Mouse (Mus musculus): ENCODE data around the gene 1500009C09Rik. TPM values are rescaled to one million over a fixed set of nuclear protein-coding genes. Genes with fewer than 3 reads are reported as not detected.
"Not testable (repeated sequence)": the region's sequence is repeated elsewhere in the genome, so short reads cannot be mapped to it uniquely, and the experiment has no call there.

Gene 1500009C09Rik
- polyA plus RNA-seq, 1 experiment from 2014 or later, result not detected

- ATAC-seq (ENCODE audit: insufficient number of reproducible peaks, insufficient read depth, low FRiP score, low TSS enrichment, low read depth), result no peak
- Histone ChIP-seq H3K9ac (replicated peaks) (no peak overlapping the region), H3K36me3 (peaks cover 43% of the 10 kb centered on the region; the same call in 1 of the 2 replicates), H3K27ac (no peak overlapping the region), H3K4me1 (replicated peaks) (no peaks in the 10 kb centered on the region), H3K27me3 (no peaks in the 10 kb centered on the region), H3K4me2 (no peak overlapping the region), H3K4me3 (replicated peaks) (no peak overlapping the region), H3K9me3 (no peaks in the 10 kb centered on the region)
- WGBS, result 86% methylated on average over 10 of the region's 10 CpGs
Measured at GRCm38 (mm10) chr15:82235661-82236060, 16.5 kb upstream of the 1500009C09Rik start.

DNA sequence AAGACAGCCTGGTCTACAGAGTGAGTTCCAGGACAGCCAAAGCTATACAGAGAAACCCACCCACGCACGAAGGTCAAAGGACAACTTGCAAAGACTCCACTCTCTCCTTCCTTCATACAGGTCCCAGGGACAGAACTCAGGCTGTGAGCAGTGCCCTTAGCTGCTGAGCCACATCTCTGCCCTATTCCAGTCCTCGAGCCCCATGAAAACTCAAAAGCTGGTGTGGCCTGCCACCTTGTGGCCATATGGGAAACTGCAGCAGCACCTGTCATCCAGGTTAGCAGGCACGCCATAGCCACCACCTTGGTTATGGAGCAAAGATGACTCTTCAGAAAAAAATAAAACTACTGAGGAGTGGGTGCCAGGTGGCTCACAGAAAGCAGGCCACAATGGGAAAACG is 15.6 kb upstream of the 1500009C09Rik start:
- H3K4me2 ChIP-seq, result no peak overlapping the region
- peak; percentile 50; the same call in 1 of the 2 replicates for ATAC-seq (ENCODE audit: insufficient number of reproducible peaks, insufficient read depth, low FRiP score, low TSS enrichment, low read depth)
- no peaks in the 10 kb centered on the region for H3K27me3 ChIP-seq
- H3K4me1 ChIP-seq (replicated peaks), result no peaks in the 10 kb centered on the region
- 19% methylated on average over 5 of the region's 5 CpGs for WGBS
- no peak overlapping the region for H3K9ac ChIP-seq (replicated peaks)
- peaks cover 43% of the 10 kb centered on the region; the same call in 1 of the 2 replicates for H3K36me3 ChIP-seq
- H3K4me3 ChIP-seq (replicated peaks), result no peak overlapping the region
- no peak overlapping the region for H3K27ac ChIP-seq
- H3K9me3 ChIP-seq, result no peaks in the 10 kb centered on the region

- ATAC-seq (ENCODE audit: insufficient number of reproducible peaks, insufficient read depth, low FRiP score, low TSS enrichment, low read depth), result no peak
- Histone ChIP-seq H3K36me3 (peaks cover 16% of the 10 kb centered on the region; the same call in 1 of the 2 replicates), H3K9me3 (no peaks in the 10 kb centered on the region), H3K4me2 (peak overlapping the region; percentile 93), H3K4me3 (replicated peaks) (peak overlapping the region; percentile 70), H3K9ac (replicated peaks) (peak overlapping the region; percentile 70), H3K27me3 (no peaks in the 10 kb centered on the region), H3K27ac (no peak overlapping the region), H3K4me1 (replicated peaks) (peaks cover 12% of the 10 kb centered on the region)
- WGBS, result 74% methylated on average over 3 of the region's 3 CpGs
Measured at GRCm38 (mm10) chr15:82243311-82243710, 8.9 kb upstream of the 1500009C09Rik start.

DNA sequence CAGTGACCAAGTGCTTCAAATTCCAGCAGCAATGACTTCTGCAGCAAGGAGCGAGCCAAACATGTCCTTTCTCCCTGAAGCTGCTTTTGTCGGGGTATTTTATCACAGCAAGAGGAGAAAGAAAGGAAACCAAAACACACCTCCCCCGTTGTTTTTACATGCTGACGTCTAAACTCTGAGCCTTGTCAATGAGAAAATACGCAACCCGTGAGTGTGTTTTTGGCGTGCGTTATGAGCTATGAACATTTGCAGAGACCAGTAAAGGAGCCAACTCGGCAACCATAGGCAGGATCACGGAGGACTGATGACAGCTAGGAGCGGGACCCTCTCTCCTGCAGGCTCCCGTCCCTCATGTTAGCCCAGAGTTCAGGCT is 8.5 kb upstream of the 1500009C09Rik start:
- Histone ChIP-seq H3K4me1 (replicated peaks) (peaks cover 12% of the 10 kb centered on the region), H3K4me2 (peak overlapping the region; percentile 93), H3K27ac (no peak overlapping the region), H3K9ac (replicated peaks) (peak overlapping the region; percentile 70), H3K27me3 (no peaks in the 10 kb centered on the region), H3K36me3 (peaks cover 11% of the 10 kb centered on the region; the same call in 1 of the 2 replicates), H3K9me3 (no peaks in the 10 kb centered on the region), H3K4me3 (replicated peaks) (peak overlapping the region; percentile 70)
- ATAC-seq (ENCODE audit: insufficient number of reproducible peaks, insufficient read depth, low FRiP score, low TSS enrichment, low read depth), result 0 out of 2 replicates have a peak, but pooled peaks have one; percentile 32
- WGBS, result 11% methylated on average over 12 of the region's 12 CpGs

- Histone ChIP-seq H3K27ac (peak within 1 kb of the TSS; percentile 91), H3K9ac (replicated peaks) (peak within 1 kb of the TSS; percentile 70), H3K27me3 (no peaks in the 10 kb centered on the region), H3K4me2 (peak within 1 kb of the TSS; percentile 93), H3K4me1 (replicated peaks) (peaks cover 12% of the 10 kb centered on the region), H3K36me3 (peaks cover 6% of the 10 kb centered on the region; the same call in 1 of the 2 replicates), H3K4me3 (replicated peaks) (peak within 1 kb of the TSS; percentile 70), H3K9me3 (no peaks in the 10 kb centered on the region)
- ATAC-seq (ENCODE audit: insufficient number of reproducible peaks, insufficient read depth, low FRiP score, low TSS enrichment, low read depth), result peak; percentile 94
- WGBS, result under 1% methylated on average over 64 of the region's 65 CpGs
Measured at GRCm38 (mm10) chr15:82244115-82244804, 7.9 kb upstream of the 1500009C09Rik start, which contains the start of gene Cenpm. Gene Cenpm (minus strand): TSS chr15:82244748.

DNA sequence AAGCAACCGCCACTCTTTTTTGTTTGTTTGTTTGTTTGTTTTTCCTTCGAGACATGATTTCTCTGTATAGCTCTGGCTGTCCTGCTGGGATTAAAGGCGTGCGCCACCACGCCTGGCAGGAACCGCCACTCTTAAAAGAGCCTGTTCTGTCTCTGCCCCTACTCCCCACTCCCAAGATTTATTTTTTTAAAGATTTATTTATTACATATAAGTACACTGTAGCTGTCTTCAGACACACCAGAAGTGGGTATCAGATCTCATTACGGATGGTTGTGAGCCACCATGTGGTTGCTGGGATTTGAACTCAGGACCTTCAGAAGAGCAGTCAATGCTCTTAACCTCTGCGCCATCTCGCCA is 7.4 kb upstream of the 1500009C09Rik start:
- not testable (repeated sequence) for H3K27me3 ChIP-seq; ATAC-seq (ENCODE audit: insufficient number of reproducible peaks, insufficient read depth, low FRiP score, low TSS enrichment, low read depth); H3K36me3 ChIP-seq; H3K9me3 ChIP-seq
- Histone ChIP-seq H3K4me2 (peak overlapping the region; percentile 93), H3K4me1 (replicated peaks) (peaks cover 12% of the 10 kb centered on the region), H3K27ac (peak overlapping the region; percentile 91), H3K4me3 (replicated peaks) (peak overlapping the region; percentile 70), H3K9ac (replicated peaks) (peak overlapping the region; percentile 70)
- WGBS, result 21% methylated on average over 9 of the region's 9 CpGs

- Histone ChIP-seq H3K4me2 (no peak overlapping the region), H3K4me1 (replicated peaks) (peaks cover 12% of the 10 kb centered on the region), H3K27ac (no peak overlapping the region), H3K27me3 (no peaks in the 10 kb centered on the region), H3K9ac (replicated peaks) (no peak overlapping the region), H3K36me3 (no peaks in the 10 kb centered on the region), H3K4me3 (replicated peaks) (no peak overlapping the region), H3K9me3 (no peaks in the 10 kb centered on the region)
- ATAC-seq (ENCODE audit: insufficient number of reproducible peaks, insufficient read depth, low FRiP score, low TSS enrichment, low read depth), result no peak
- WGBS, result 86% methylated on average over 3 of the region's 3 CpGs
Measured at GRCm38 (mm10) chr15:82247131-82247776, 4.9 kb upstream of the 1500009C09Rik start.

- no peak for ATAC-seq (ENCODE audit: insufficient number of reproducible peaks, insufficient read depth, low FRiP score, low TSS enrichment, low read depth)
- no peaks in the 10 kb centered on the region; the same call in 1 of the 2 replicates for H3K27me3 ChIP-seq
- no peak overlapping the region for H3K9ac ChIP-seq (replicated peaks)
- no peaks in the 10 kb centered on the region for H3K9me3 ChIP-seq
- no peak overlapping the region for H3K27ac ChIP-seq
- no peak overlapping the region for H3K4me2 ChIP-seq
- no peaks in the 10 kb centered on the region for H3K36me3 ChIP-seq
- H3K4me1 ChIP-seq (replicated peaks), result peaks cover 7% of the 10 kb centered on the region; the same call in 1 of the 2 replicates
- 92% methylated on average over 3 of the region's 3 CpGs for WGBS
- H3K4me3 ChIP-seq (replicated peaks), result no peak overlapping the region
Measured at GRCm38 (mm10) chr15:82251579-82251978, 618 bp upstream of the 1500009C09Rik start.

DNA sequence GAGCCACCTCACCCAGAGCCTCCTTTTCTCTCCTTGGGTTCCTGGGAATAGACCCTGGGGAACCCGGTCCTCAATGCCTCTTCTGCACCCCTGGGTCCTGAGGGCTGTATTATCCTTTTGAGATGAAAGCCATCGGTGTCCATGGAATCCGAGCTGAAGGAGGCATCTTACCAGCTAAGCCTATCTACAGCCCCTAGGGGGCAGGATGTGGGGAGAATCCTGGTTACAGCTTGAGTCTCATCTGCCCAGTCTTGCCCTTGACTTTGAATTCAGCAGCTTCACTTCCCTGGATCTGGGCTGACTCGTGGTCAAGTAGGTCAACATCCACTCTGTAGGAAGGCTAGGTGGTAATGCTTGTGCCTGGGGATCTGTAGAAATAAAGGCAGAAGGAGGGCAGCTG is 3.1 kb downstream of the 1500009C09Rik start:
- 57% methylated on average over 4 of the region's 4 CpGs for WGBS
- Histone ChIP-seq H3K36me3 (no peaks in the 10 kb centered on the region), H3K27me3 (peaks cover 12% of the 10 kb centered on the region), H3K27ac (no peak overlapping the region), H3K4me1 (replicated peaks) (peaks cover 7% of the 10 kb centered on the region; the same call in 1 of the 2 replicates), H3K4me3 (replicated peaks) (no peak overlapping the region), H3K9me3 (no peaks in the 10 kb centered on the region), H3K9ac (replicated peaks) (no peak overlapping the region), H3K4me2 (no peak overlapping the region)
- no peak for ATAC-seq (ENCODE audit: insufficient number of reproducible peaks, insufficient read depth, low FRiP score, low TSS enrichment, low read depth)

GRCm38 (mm10) chr15:82255944-82256383 is 3.8 kb downstream of the 1500009C09Rik start:
- no peak overlapping the region; the same call in 1 of the 2 replicates for H3K9ac ChIP-seq (replicated peaks)
- 27% methylated on average over 10 of the region's 10 CpGs for WGBS
- peaks cover 12% of the 10 kb centered on the region for H3K27me3 ChIP-seq
- peak overlapping the region; percentile 27 for H3K4me2 ChIP-seq
- peaks cover 7% of the 10 kb centered on the region; the same call in 1 of the 2 replicates for H3K4me1 ChIP-seq (replicated peaks)
- no peak overlapping the region for H3K27ac ChIP-seq
- ATAC-seq (ENCODE audit: insufficient number of reproducible peaks, insufficient read depth, low FRiP score, low TSS enrichment, low read depth), result no peak
- no peaks in the 10 kb centered on the region for H3K9me3 ChIP-seq
- 0 out of 2 replicates have a peak overlapping the region, but pooled peaks have one; percentile 4 for H3K4me3 ChIP-seq (replicated peaks)
- H3K36me3 ChIP-seq, result no peaks in the 10 kb centered on the region

- WGBS, result 8% methylated on average over 16 of the region's 16 CpGs
- Histone ChIP-seq H3K36me3 (no peaks in the 10 kb centered on the region), H3K4me2 (no peak overlapping the region), H3K4me3 (replicated peaks) (no peak overlapping the region), H3K9me3 (no peaks in the 10 kb centered on the region), H3K9ac (replicated peaks) (no peak overlapping the region), H3K27me3 (peaks cover 16% of the 10 kb centered on the region), H3K27ac (no peak overlapping the region), H3K4me1 (replicated peaks) (peaks cover 7% of the 10 kb centered on the region; the same call in 1 of the 2 replicates)
- no peak for ATAC-seq (ENCODE audit: insufficient number of reproducible peaks, insufficient read depth, low FRiP score, low TSS enrichment, low read depth)
Measured at GRCm38 (mm10) chr15:82259510-82259909, 7.3 kb downstream of the 1500009C09Rik start.

Measured in limb, embryonic 12.5 days (tissue).